Mouse (Mus musculus) naive thymus-derived CD4-positive, alpha-beta T cell, adult 2 months (primary cell): Measurements from ENCODE around the gene Pik3r5.

Experiments used
- DNase-seq: peaks from one replicate; pipeline ENCODE4 v3.0.0-alpha.2; 2011; ENCODE audit warnings: low read depth

Pik3r5 gene

DNA sequence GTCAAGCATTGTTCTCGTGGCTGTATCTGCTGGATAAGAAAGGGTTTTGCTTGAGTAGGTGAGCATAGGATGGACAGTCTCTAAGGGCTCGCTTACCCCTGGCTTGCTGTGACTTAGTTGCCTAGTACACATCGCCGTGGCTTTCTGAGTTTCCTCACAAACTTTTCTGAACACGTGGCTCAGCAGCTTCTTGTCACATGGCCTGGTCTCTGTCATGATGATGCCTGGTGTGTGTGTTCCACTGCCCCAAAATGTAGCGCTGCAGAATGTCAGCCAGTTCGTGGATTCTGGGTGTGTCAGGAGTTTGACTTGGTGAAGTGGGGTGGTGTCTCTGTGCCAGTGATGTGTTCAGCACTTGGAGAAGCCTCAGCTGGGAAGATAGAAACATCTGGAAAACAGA is 16.4 kb downstream of the Pik3r5 start:
- peak; percentile 63 for DNase-seq

DNA sequence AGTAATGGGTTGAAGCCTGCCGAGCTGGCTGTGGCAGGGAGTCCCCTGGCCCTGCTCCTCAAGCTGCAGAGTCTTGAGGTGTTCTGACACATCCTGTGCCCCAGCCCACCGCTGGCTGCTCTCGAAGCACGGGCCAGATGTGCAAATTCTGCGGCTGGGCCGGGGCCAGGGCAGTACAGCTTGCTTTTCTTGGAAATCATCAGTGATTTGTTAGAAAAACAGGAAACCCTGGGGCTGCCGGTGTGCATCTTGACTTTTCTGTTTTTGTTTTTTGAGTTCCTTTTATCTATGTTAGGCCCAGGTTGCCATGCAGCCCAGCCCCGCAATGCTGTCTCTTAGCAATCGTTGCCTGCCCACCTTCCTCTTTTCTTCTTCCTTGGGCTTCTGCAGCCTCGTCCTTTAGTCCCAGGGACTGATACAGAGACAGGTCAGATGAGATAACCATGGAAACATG is 19.4 kb downstream of the Pik3r5 start:
- DNase-seq: peak; percentile 93

DNA sequence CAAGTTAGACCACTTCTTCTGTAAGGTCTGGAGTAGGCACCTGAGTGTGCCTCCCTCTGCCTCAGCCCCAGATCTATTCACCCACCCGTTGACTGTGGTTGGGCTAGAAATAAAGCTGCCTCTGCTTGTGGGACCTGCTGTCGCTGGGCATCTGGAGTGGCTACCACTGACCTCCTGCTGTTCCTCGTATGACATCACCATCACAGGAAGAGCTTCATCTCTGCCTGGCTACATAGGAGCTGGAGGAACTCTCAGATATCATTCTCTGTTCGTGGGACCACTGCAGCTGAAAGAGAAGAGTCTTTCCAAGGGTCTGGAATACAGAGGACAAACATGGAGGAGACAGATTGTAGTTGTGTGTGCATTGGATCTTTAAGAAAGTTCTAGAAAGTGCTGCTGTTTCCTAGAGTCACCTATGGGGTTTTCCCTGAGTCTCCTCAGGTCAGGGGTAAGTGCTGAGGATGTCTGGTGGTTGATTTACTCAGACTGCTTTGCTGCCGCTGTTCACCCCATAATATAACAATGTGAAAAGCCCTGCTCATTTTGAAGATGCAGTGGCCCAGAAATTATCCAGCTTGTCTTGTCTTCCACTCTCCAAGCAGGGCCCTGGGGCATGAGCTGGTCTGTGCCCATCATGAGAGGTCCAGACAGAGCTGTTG is 20.0 kb downstream of the Pik3r5 start:
- peak; percentile 65 for DNase-seq

DNA sequence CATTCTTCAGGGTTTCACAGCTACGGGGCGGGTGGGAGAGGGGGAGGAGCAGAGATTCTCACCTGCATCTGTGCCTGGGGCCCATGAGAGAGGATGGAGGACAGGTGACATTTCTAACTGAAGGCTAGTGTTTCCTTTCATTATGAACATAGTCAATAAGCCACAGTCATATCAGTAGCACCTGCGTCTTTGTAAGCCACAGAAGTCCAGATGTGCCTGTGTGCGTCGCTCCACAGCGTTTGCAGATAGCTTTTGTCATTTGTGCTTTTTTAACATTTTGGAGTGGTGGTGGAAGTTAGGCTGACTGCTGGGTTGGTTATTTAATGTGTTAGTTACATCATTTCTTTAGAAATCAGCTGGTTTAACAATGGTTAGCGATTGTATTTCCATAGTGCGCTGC is 20.8 kb downstream of the Pik3r5 start:
- peak; percentile 71 for DNase-seq

DNA sequence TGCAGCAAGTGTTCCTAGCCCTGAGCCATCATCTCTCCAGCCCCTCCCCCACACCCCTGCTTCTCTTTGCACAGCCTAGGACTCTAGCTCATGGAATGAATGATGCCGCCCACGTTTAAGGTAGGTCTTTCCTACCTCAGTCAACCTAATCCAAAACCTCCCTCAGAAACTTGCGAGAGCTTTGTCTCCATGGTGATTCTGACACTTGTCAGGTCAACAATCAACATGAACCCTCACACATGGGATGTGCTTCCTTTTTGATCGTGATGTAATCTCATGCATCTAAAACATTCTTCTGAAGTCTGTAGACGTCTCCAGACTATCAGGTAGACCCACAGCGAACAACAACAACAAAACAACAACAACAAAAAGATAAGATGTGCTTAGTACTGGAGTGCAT is 21.4 kb downstream of the Pik3r5 start:
- DNase-seq: peak; percentile 90

DNA sequence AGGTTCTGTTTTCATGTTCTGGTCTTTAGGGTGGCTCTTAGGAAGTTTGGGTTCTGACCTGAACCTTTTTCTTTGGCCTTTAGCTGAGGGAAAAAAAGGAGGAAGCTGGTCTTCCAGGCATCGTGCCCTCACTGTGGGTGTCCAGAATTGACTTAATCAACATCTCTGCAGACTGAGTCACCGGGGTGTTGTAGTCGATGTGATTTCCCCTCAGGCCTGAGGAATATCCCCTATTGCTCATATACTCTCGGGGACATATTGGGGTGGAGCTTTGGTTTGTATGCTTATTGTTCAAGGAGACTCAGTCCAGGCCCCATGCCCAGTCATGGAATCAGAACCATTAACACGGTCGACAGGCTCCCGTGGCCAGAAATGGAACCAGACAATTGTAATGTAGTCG is 26.2 kb downstream of the Pik3r5 start:
- DNase-seq: no peak

DNA sequence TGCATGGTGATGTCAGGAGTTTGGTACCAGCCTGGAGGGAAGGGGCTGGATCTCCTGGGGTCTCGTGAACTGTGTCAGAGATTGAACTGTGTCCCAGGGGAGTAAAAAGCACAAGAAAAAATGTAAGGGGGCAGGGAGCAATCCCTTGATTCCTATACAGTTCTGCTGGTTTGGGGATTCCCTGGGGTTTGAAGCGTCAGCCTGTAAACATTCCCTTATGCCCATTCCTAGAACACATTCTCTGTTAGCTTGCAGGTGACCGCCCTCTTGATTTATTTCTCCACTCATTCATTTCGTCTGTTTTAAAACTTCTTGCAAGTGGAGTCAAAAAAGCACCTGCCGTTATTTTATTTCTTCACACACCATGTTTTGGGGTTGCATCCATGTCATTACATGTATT is 27.1 kb downstream of the Pik3r5 start:
- no peak for DNase-seq

DNA sequence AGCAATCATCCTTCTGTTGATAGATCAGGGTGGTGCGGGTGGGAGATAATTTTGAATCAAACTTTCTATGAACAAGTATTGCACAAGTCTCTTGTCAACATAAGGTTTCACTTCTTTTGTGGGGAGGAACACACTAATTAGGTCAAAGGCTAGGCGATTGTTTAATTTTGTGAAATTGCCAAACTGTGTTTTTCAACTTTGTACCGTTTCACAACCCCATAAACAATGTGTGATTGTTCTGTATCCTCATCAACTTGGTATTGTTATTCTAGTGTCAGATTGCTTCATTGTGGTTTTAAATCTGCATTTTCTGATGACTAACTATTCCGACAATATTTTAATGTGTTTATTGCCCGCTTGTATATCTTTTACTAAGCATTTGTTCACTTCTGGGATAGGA is 27.6 kb downstream of the Pik3r5 start:
- no peak for DNase-seq

DNA sequence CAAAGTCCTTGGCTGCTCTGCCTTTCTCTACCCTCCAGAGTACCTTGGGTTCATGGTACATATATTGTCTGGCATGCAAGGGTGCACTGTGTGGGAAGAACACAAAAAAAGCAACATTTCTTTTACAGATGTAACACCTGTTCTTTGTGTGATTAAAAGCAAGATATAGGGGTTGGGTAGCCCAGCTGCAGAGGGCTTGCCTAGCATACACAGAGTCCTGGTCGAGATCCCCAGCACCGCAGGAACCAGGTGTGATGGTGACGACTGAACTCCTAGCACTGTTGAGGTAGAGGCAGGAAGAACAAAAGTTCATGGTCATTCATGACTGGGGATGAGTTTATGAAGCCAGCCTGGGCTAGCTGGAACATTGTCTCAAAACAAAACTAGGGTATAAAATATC is 30.8 kb downstream of the Pik3r5 start:
- no peak for DNase-seq

DNA sequence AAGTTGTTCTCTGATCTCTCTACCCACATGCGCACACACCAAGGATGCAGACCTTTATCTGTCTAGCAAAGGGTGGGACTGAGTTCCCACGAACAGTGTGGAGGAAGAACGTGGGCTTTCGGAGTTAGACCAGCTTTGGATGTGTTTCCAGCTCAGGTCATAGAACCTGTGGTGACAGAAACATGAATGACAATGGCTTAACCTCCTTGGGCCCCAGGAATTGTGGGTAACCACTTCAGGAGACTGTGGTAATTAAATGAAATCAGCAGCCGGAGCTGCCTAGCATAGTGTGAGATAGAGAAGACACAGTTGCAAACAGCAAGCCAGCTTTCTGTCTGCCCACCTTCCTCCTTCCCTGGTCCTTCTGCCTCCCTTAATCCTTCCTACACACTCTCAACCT is 32.3 kb downstream of the Pik3r5 start:
- DNase-seq: peak; percentile 59

DNA sequence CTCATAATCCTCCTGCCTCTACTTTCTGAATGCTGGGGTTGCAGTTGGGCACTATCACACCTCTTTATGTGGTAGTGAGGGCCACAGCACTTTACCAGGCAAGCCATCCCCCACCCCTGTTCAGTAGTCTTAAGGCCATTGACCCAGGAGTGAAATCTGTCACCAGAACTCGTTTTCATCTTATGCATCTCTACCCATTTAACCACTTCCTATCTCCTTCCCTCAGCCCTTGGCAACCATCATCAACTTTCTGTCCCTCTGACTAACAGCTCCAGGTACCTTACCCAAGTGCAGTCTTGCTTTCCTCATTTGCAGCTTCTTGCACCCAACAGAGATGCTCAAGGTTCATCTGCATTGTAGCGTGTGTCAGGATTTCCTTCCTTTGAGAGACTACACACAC is 33.2 kb downstream of the Pik3r5 start:
- peak; percentile 40 for DNase-seq

DNA sequence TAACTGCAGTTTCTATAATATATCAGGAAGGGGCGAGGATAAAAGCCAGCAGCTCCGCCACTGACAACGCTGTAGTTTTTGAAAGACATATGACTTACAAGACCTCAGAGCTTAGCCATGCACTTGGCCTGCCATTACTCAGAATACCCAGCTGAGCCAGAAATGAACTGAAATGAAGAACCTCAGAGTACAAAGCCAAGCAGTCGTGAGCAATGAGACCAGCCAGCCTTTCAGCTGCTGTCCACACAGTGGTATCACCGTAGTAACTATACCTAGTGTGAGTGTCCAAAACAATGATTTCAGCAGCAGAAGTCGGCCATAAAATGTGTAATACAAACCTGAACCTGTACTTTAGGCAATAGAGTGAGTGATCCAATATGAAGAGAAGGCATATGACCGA is 35.5 kb downstream of the Pik3r5 start:
- no peak for DNase-seq

DNA sequence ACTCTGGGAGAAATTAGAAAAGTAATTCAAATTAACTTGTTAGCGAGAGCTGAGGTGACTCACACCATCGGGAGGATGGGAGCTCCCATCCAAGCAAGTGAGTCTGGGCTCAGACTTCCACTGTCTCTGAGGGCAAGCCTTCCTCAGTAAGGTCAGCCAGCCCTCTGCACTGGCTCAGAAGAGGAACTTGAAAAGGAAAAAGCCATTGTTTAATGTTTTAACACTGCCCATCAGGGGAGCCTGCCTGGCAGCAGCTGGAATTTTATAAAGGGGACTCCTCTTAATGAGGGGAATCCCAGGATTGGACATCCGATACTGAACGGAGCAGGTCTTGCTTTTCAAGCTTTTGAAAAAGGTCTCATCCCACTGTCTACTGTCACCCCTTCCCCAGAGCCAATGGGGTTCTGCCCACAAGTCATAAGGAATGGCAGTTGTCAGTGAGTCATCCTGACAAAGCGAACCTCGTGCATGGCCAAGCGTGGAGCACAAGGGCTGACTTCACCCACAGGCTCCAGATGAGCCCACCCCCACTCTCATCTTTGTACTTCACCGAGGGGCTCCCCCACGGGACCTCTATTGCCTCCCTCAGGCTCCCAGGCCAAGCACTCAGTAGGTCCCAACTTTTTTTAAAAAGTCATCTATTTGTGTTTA is 36.2 kb downstream of the Pik3r5 start:
- DNase-seq: no peak

DNA sequence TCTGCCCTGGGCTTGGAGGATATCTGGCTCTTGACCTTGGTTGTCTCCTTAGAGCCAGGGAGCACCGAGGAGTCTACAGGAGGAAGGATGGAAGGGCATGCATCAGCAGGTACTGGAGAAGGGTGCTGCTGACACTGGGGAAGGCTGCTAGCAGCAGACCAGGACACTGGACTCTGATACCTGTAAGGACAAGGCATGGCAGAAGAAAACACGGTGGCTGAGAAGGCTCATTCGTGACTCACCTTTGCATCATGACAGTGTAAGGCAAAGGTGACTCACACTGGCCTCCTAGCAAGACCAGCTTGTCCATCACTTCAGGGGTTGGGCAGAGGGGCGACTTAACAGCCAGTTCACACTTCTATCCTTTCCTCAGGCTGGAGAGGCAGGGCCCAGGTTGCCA is 37.0 kb downstream of the Pik3r5 start:
- DNase-seq: no peak

DNA sequence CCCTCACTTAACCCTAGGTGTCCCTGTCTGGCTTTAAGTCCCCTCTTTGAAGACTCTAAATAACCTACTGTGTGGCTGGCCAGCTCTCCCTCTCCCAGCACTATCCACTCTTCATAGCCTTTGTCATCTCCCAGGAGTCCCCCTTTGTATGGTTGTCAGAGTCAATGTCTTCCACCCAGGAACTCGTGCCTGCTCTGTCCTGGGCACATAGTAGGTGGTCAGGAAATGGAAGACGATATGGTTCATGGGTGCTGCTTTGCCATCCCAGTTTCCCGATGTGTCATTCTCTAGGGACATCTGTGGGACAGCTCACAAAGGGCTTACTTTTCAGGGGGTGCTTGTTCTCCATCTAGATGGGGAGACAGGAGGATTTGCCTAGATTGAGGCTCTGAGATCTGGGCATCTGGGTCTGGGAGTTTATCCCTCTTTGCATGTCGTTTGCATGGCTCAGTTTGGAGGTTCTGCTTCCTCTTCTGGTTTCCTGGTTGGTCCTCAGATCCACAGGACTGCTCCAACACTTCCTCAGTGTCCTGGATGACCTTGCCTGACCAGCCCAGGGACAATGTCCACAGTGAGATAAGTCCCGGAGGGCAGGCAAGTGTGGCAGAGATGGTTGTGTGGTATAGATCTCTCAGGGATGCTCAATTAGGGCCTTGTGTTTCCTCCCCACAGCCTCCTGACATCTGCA is 40.4 kb downstream of the Pik3r5 start:
- DNase-seq: no peak

DNA sequence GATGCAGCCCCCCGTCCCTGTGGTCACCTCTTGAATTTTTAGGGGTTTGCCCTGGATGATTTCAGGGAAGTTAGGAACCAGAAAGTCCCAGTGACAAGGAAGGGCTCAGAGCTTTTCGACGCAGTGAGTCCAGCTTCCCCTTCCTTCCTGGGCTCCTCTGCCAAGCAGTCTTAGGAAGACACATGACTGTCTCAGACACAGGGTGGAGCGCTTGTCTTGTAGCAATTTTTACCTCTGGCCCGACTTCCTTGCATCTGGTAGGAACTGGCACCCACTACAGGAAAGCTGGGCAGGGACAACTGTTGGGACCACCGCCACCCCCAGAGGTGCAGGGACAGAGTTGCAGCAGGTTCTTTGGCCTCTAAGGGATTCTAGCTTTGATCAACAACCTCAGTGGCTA is 42.7 kb downstream of the Pik3r5 start:
- DNase-seq: no peak

DNA sequence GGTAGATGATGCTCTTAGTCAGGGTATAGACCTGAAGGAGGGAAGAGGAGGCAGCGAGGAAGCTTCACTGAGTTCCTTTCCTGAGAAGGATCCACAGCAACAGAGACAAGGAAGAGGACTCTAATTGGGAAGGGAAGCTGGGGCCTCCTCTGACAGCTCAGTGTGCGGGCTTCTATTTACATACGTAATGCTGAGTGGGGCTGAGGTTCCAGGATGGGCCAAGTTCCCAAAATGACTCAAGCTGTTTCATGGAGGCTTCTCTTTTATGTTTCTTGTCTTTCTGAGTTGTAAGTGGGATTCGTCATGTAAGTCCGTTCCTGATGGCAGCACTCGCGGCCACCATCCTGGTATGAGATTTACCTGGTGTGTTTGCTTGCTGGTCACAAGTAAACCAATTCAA is 43.8 kb downstream of the Pik3r5 start:
- DNase-seq: no peak

DNA sequence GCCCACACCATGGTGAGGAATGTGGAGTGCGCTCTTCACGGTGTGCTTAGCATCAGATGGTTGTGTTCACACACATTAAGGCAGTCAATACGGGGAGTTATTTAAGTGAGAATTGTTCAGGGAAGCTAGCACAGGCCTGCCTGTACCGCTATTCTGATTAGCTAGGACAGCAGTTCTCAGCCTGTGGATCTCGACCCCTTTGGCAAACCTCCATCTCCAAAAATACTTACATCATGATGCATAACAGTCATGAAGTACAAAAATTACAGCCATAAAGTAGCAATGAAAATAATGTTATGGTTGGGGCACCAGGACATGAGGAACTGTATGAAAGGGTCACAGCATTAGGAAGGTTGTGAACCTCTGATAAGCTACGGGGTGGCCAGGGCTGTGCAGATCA is 45.7 kb downstream of the Pik3r5 start:
- no peak for DNase-seq

DNA sequence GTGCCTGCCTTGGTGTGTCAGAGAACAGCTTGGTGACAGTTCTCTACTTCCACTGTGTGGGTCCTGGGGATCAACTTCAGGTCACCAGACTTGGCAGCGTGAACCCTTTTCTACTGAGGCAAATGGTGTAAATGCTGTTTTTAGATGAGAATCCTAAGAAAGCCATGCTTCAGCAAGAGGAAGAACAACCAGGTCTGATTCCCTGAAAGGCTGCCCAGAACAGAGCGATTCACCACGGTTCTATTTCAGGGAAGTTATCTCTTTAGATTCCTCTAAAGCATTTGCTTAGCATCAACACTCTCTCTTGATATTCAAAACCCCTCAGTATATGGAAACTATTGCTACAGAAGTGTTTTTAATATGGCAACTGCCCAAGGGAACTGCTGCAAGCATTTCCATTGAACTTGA is 46.7 kb downstream of the Pik3r5 start:
- no peak for DNase-seq

DNA sequence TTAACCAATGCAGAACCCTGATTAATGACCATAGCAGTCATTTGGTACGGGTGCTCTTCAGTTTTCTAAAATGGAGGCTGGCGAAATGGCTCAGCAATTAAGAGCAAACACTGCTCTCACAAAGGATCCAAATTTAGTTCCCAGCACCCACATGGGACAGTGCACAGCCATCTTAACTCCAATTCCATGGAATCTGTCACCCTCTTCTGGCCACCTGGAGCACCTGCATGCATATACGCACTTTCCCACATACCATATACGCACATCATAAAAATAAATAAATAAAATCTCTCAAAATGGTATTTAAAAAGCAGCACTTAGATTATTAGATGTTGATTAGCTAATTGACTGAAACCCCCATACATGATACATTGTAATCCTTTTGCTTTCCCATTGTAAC is 48.7 kb downstream of the Pik3r5 start:
- no peak for DNase-seq

DNA sequence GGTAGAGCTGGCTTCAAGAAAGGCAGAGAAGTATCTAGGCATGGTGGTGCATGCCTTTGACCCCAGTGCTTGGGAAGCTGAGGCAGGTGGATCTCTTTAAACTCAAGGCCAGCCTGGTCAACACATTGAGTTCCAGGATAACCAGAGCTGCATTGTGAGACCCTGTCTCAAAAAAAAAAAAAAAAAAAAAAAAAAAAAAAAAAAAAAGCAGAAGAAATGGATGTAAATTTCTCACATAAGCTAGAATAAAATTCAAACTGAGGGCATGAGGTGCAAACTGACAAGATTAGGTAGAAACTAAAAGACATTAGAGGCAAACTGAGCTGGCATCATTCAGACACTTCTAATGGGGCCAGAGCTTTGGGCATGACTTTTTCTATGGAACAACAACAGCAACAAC is 50.1 kb downstream of the Pik3r5 start:
- no peak for DNase-seq

DNA sequence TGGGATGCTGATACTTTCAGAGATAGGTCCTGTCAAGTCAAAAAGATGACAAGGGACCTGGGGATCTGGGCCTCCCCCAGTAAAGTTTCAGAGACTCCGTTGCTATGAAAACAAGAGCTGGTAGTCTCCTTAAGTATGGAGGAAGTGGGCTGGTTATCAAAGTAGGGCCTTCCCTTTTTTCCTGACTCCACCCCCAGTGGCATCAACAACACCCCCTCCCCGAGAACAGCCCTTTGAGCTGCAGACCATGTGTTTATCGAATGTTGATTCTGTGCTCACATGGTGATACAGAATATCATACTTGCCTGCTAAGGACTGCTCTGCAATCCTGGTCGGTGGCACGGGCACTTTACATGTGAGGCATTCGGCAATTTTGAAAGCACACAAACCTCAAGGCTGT is 51.3 kb downstream of the Pik3r5 start:
- DNase-seq: peak; percentile 65

DNA sequence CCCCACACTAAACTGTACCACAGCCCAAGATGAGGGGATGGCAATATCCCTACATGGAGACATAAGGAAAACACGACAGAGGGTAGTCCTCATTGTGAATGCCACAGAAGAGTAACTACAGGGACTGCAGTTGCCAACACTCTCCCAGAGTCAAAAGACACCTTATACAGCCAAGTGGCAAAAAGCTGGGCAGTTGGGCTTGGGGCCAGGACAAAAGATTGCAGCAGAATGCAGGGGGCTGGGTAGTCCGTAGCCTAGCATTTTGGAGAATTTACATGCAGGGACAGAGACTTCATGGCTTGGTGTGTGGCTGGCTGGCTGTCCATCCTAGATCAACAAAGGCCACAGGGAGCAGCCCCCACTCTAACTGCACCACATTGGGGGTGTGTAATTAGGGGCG is 52.5 kb downstream of the Pik3r5 start:
- DNase-seq: no peak
